Mouse (Mus musculus) kidney, postnatal 0 days (tissue): ENCODE data around the gene Tex52. TPM values are rescaled to one million over a fixed set of nuclear protein-coding genes. Genes with fewer than 3 reads are reported as not detected.

Source experiments
- ATAC-seq: fragments of 200-750 bp; cut with Nextera tagmentation; replicated peaks from 2 replicates; pipeline ENCODE4 v1.8.0; 2017; ENCODE audit warnings: low read depth, moderate number of reproducible peaks, moderate TSS enrichment, moderate library complexity; ENCODE audit not compliant: low FRiP score
- DNase-seq: peaks from one replicate; pipeline ENCODE4 v3.0.0-alpha.2; 2016; ENCODE audit warnings: low spot score
- H3K27ac ChIP-seq: fragments of 300-500 bp; sonication (generic); 2 replicates; pipeline ENCODE4 v1.5.1; 2014; ENCODE audit warnings: mild to moderate bottlenecking
- H3K27me3 ChIP-seq: fragments of 300-500 bp; sonication (generic); 2 replicates; pipeline ENCODE4 v1.6.1; 2014; ENCODE audit warnings: low read length, mixed read lengths; ENCODE audit not compliant: insufficient read depth
- H3K36me3 ChIP-seq: fragments of 300-500 bp; sonication (generic); 2 replicates; pipeline ENCODE4 v1.6.1; 2014; ENCODE audit warnings: low read length, mixed read lengths; ENCODE audit not compliant: insufficient read depth
- H3K4me1 ChIP-seq: fragments of 300-500 bp; sonication (generic); replicated peaks from 2 replicates; pipeline ENCODE4 v1.6.1; 2014; ENCODE audit warnings: antibody characterized with exemption, low read length, mixed read lengths; ENCODE audit not compliant: insufficient read depth
- H3K4me2 ChIP-seq: fragments of 300-500 bp; sonication (generic); 2 replicates; pipeline ENCODE4 v1.6.1; 2014; ENCODE audit warnings: mild to moderate bottlenecking, low read length, moderate library complexity, mixed read lengths
- H3K4me3 ChIP-seq: fragments of 300-500 bp; sonication (generic); replicated peaks from 2 replicates; pipeline ENCODE4 v1.5.1; 2014; ENCODE audit warnings: low read depth, low read length
- H3K9ac ChIP-seq: fragments of 300-500 bp; sonication (generic); 2 replicates; pipeline ENCODE4 v1.6.1; 2014; ENCODE audit warnings: low read depth, low read length
- H3K9me3 ChIP-seq: fragments of 300-500 bp; sonication (generic); replicated peaks from 2 replicates; pipeline ENCODE4 v1.6.1; 2016; ENCODE audit warnings: low read length, inconsistent platforms, mixed read lengths
- CTCF ChIP-seq: IDR thresholded peaks from 2 replicates; pipeline ENCODE4 v1.5.1; 2016; ENCODE audit warnings: antibody characterized with exemption, low read depth, mild to moderate bottlenecking, moderate library complexity
- WGBS: fragments of 180-500 bp; shearing (Covaris S2); extraction: QIAGEN DNeasy Blood & Tissue Kit; methylation state at CpG from one replicate; pipeline ENCODE4 v1.1.7; 2014; 5-methylcytosine and 5-hydroxymethylcytosine counted together
- polyA plus RNA-seq: library from polyadenylated mRNA; unstranded; fragments of >200 nt; fragmentation: Nextera tagmentation; extraction: Ambion mirVana; gene quantifications from 2 replicates; pipeline ENCODE4 v1.2.1, GENCODE M21; 2015

Tex52 gene
- polyA plus RNA-seq, 1 experiment from 2014 or later = not detected

DNA sequence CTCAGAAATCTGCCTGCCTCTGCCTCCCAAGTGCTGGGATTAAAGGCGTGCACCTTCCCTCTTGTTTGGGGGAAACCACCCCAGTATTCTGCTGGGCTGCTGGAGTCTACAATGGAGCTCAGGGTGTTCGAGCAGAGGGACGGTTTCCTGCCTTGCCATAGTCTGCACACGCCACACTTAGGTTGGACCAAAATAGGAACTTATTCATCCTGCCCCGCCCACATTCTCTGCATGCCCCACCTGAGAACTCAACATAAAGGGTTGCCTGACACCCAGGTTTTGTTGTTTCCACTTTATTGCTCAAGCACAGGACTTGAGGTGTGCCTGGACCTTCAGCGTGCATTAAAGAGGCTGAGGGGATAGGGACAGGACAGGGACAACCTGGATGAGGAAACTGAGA, 54.6 kb downstream of the Tex52 start:
- H3K9ac ChIP-seq = no peak overlapping the region
- H3K27ac ChIP-seq = no peak overlapping the region
- DNase-seq = no peak
- 0 out of 2 replicates have a peak, but pooled peaks cover 3% of the 10 kb centered on the region for H3K4me1 ChIP-seq
- TF ChIP-seq CTCF = no peak
- ATAC-seq = no peak
- no peaks in the 10 kb centered on the region for H3K9me3 ChIP-seq
- H3K4me3 ChIP-seq = no peak overlapping the region
- H3K36me3 ChIP-seq = peaks cover 49% of the 10 kb centered on the region
- WGBS = 93% methylated on average over 6 of the region's 6 CpGs
- H3K27me3 ChIP-seq = no peaks in the 10 kb centered on the region
- no peak overlapping the region for H3K4me2 ChIP-seq

DNA sequence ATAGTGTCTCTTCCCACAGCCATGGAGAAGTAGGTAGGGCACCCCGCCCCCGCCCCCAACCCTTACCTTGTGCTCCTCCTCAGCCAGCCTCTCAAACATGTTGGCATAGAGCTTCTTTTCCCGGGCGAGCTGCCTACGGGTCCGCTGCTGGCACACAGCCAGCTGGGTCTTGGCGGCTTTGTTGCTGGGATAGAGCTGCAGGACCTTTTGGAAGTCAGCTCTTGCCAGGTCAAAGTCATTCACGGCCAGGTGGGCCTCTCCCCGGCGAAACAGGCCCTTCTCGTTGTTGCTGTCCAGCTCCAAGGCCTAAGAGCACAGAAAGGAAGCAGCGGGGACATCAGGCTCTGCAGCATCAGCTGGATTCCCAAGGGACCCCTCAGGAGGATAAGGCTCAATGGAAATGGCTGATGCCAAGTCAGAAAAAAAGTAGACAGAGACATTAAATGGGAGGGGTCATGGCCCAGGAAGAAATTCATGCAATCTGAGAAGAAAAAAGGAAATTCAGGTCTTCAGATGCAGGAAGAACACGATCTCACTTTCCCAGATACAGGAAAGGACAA, 57.2 kb downstream of the Tex52 start:
- no peak for TF ChIP-seq CTCF
- DNase-seq = no peak

DNA sequence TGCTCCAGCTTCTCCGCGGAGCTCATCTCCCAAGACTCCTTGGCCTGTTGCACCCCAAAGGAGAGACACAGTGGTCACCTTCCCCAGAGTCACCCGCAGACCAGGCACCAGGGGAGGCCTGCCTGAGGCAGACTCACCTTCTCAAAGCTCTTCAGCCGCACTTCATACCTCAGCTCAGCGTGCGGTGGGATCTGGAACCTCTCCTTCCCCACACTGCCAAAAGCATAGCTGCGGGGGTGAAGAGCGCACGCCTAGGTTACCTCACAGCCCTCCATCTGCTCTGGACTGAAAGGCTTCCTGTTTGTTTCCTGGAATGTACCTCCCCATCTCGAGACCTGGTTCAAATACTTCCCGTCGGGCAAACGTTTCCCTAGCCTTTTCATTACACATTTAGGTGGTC, 58.3 kb downstream of the Tex52 start:
- no peak for TF ChIP-seq CTCF
- H3K9me3 ChIP-seq = no peaks in the 10 kb centered on the region
- 86% methylated on average over 13 of the region's 13 CpGs for WGBS
- no peaks in the 10 kb centered on the region for H3K27me3 ChIP-seq
- H3K9ac ChIP-seq = no peak overlapping the region
- no peak overlapping the region for H3K4me2 ChIP-seq
- no peak for ATAC-seq
- H3K4me3 ChIP-seq = no peak overlapping the region
- DNase-seq = no peak
- peaks cover 60% of the 10 kb centered on the region for H3K36me3 ChIP-seq
- H3K27ac ChIP-seq = no peak overlapping the region
- H3K4me1 ChIP-seq = 0 out of 2 replicates have a peak, but pooled peaks cover 10% of the 10 kb centered on the region

More for the DNA sequence above, 57.2 kb downstream of the Tex52 start:
- WGBS = 83% methylated on average over 13 of the region's 13 CpGs
- no peak overlapping the region for H3K4me3 ChIP-seq
- H3K27me3 ChIP-seq = no peaks in the 10 kb centered on the region
- H3K27ac ChIP-seq = no peak overlapping the region
- no peak overlapping the region for H3K9ac ChIP-seq
- H3K4me2 ChIP-seq = no peak overlapping the region
- no peaks in the 10 kb centered on the region for H3K9me3 ChIP-seq
- H3K4me1 ChIP-seq = 0 out of 2 replicates have a peak, but pooled peaks cover 10% of the 10 kb centered on the region
- ATAC-seq = no peak
- peaks cover 60% of the 10 kb centered on the region for H3K36me3 ChIP-seq

Other genes with a start within 250 kb of the Tex52 start
- 102 and 131 TPM in 2 replicates for gene Tspan9, start 231.9 kb upstream of the Tex52 start, polyA plus RNA-seq
- 2.3 TPM in 2 replicates for gene Tead4, start 74.6 kb upstream of the Tex52 start, polyA plus RNA-seq
- gene Tulp3, start 19.6 kb upstream of the Tex52 start, polyA plus RNA-seq = 15.0 and 17.6 TPM in 2 replicates
- gene Rhno1, start 12.5 kb upstream of the Tex52 start, polyA plus RNA-seq = 68.3 and 73.9 TPM in 2 replicates
- gene Foxm1, start 12.5 kb upstream of the Tex52 start, polyA plus RNA-seq = 11.8 TPM in 2 replicates
- not detected in 2 replicates for gene Gm44596, start within 50 bp of the Tex52 start, polyA plus RNA-seq
- gene Nrip2, start 23.8 kb downstream of the Tex52 start, polyA plus RNA-seq = 21.2 and 23.5 TPM in 2 replicates
- gene Itfg2, start 49.5 kb downstream of the Tex52 start, polyA plus RNA-seq = 19.1 and 22.5 TPM in 2 replicates
- 286 and 317 TPM in 2 replicates for gene Fkbp4, start 63.2 kb downstream of the Tex52 start, polyA plus RNA-seq
- 0.25 and 0.79 TPM in 2 replicates for gene Pzp, start 151.3 kb downstream of the Tex52 start, polyA plus RNA-seq
- 0.71 and 0.84 TPM in 2 replicates for gene A2ml1, start 206.2 kb downstream of the Tex52 start, polyA plus RNA-seq
- 0.54 and 0.66 TPM in 2 replicates for gene Klrb1a, start 248.1 kb downstream of the Tex52 start, polyA plus RNA-seq